Mouse (Mus musculus): ENCODE data around the gene Nacc1. TPM values are rescaled to one million over a fixed set of nuclear protein-coding genes. Genes with fewer than 3 reads are reported as not detected.

Nacc1 gene
- total RNA-seq, 1 experiment = 85.5 TPM

DNA sequence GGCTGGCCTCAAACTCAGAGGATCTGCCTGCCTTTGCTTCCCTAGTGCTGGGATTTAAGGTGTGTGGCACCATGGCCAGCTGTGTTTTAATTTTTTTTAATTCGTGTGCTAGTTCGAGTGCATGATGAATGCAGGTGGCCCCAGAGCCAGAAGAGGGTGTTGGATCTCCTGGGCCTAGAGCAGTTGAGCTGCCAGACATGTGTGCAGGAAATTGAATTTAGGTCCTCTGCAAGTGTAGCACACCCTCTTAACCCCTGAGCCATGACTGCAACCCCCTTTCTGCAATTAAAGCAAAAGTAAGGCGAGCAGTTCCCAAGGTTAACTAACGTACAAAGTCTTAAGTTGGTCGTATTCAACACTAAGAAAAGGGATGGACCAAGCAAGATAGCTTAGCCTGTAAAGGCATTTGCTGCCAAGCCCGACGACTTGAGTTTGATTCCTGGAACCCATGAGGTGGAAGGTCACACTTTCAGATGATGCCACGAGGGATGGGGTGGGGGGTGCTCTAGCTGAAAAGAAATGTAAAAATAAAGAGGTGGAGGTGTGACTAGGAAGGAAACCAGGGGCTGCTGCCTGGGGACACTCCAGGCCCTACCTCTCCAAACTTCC is 49.6 kb downstream of the Nacc1 start:
- Histone ChIP-seq H3K4me3 (ENCODE audit: insufficient read depth in 1 of 2, low read depth in 1 of 2, low read length in 2 of 2, poor library complexity in 1 of 2, severe bottlenecking in 1 of 2) (peak overlapping the region; percentile 80 to 97), H3K27ac (ENCODE audit: insufficient read depth, low read depth, low read length, poor library complexity, severe bottlenecking) (peak overlapping the region; percentile 96), H3K9ac (ENCODE audit: insufficient read depth, low read depth, low read length, poor library complexity, severe bottlenecking) (peak overlapping the region; percentile 88), H3K4me1 (ENCODE audit: control insufficient read depth in 2 of 2, insufficient read depth in 2 of 2, low read length in 2 of 2, poor library complexity in 1 of 2) (peaks cover 3 to 36% of the 10 kb centered on the region in 2 experiments; a peak in 3 of 4 replicates), H3K9me3 (ENCODE audit: control insufficient read depth, insufficient read depth, low read depth, low read length) (no peaks in the 10 kb centered on the region), H3K36me3 (ENCODE audit: control insufficient read depth, insufficient read depth, low read length, poor library complexity, severe bottlenecking) (no peaks in the 10 kb centered on the region)
- in situ Hi-C loops (cut with MboI; ENCODE audit: low sequenced_read_pairs in 2 of 2, unreplicated experiment in 2 of 2) = no loop called here
- TF ChIP-seq MAFK (IDR thresholded peaks at IDR 0.05; ENCODE audit: insufficient read depth, low read depth, low read length) (no peak), CHD2 (IDR thresholded peaks at IDR 0.05; ENCODE audit: low read depth, low read length) (no peak), ZC3H11A (IDR thresholded peaks at IDR 0.05; ENCODE audit: borderline replicate concordance, low read depth, low read length) (no peak), ZNF384 (IDR thresholded peaks at IDR 0.05; ENCODE audit: low read depth, low read length) (no peak)
- DNase-seq (ENCODE audit: low read depth, low spot score) = no peak

- Histone ChIP-seq H3K4me1 (ENCODE audit: control insufficient read depth in 2 of 2, insufficient read depth in 2 of 2, low read length in 2 of 2, poor library complexity in 1 of 2) (peaks cover 3 to 33% of the 10 kb centered on the region in 2 experiments; a peak in 3 of 4 replicates), H3K4me3 (ENCODE audit: insufficient read depth in 1 of 2, low read depth in 1 of 2, low read length in 2 of 2, poor library complexity in 1 of 2, severe bottlenecking in 1 of 2) (no peak overlapping the region), H3K9me3 (ENCODE audit: control insufficient read depth, insufficient read depth, low read depth, low read length) (no peaks in the 10 kb centered on the region; the same call in 1 of the 2 replicates), H3K9ac (ENCODE audit: insufficient read depth, low read depth, low read length, poor library complexity, severe bottlenecking) (no peak overlapping the region), H3K36me3 (ENCODE audit: control insufficient read depth, insufficient read depth, low read length, poor library complexity, severe bottlenecking) (no peaks in the 10 kb centered on the region), H3K27ac (ENCODE audit: insufficient read depth, low read depth, low read length, poor library complexity, severe bottlenecking) (no peak overlapping the region)
- DNase-seq (ENCODE audit: low read depth, low spot score) = no peak
- in situ Hi-C loops (cut with MboI; ENCODE audit: low sequenced_read_pairs in 2 of 2, unreplicated experiment in 2 of 2) = no loop called here
- TF ChIP-seq ZNF384 (IDR thresholded peaks at IDR 0.05; ENCODE audit: low read depth, low read length) = no peak
- no peak for TF ChIP-seq HCFC1 (IDR thresholded peaks at IDR 0.05; ENCODE audit: borderline replicate concordance, insufficient read depth, low read length)
- TF ChIP-seq ZC3H11A (IDR thresholded peaks at IDR 0.05; ENCODE audit: borderline replicate concordance, low read depth, low read length) = no peak
- no peak for TF ChIP-seq MAFK (IDR thresholded peaks at IDR 0.05; ENCODE audit: insufficient read depth, low read depth, low read length)
- TF ChIP-seq CHD2 (IDR thresholded peaks at IDR 0.05; ENCODE audit: low read depth, low read length) = no peak
Observed at GRCm38 (mm10) chr8:84636051-84636691, 51.5 kb downstream of the Nacc1 start.

DNA sequence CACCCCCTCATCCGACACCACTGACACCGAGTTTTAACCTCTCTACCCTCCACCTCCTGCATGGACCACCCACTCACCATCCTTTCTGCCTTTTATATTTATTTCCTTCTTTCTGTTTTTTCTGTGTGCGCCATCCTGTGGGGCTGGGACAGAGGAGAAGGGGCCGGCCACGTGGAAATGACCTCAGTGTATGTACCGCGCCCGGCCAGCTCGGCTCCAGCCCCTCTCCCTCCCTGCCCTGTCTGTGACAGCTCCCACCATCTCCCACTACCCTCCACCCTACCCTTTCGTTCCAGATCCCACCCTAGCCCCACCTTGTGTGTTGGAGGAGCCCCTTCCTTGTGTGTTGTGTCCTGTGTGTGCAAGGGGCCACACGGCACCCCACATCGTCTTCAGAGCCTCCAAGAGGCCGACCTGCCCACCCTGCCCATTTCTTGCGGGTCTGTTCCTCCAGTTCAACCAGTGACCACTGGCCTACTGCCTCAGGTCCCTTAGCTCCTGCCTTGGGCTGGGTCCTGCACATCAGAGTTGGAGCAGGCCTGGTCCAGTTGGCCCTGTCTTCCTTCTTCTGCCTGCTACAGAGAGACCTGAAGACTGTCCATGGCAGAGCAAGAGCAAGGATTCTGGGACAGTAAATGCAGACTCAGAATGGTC is 52.1 kb downstream of the Nacc1 start:
- H3K9ac ChIP-seq (ENCODE audit: insufficient read depth, low read depth, low read length, poor library complexity, severe bottlenecking) = no peak overlapping the region
- no peaks in the 10 kb centered on the region for H3K36me3 ChIP-seq (ENCODE audit: control insufficient read depth, insufficient read depth, low read length, poor library complexity, severe bottlenecking)
- H3K4me3 ChIP-seq (ENCODE audit: insufficient read depth in 1 of 2, low read depth in 1 of 2, low read length in 2 of 2, poor library complexity in 1 of 2, severe bottlenecking in 1 of 2) = no peak overlapping the region
- no peak for TF ChIP-seq CHD2 (IDR thresholded peaks at IDR 0.05; ENCODE audit: low read depth, low read length)
- no peak for TF ChIP-seq HCFC1 (IDR thresholded peaks at IDR 0.05; ENCODE audit: borderline replicate concordance, insufficient read depth, low read length)
- no peak for TF ChIP-seq ZNF384 (IDR thresholded peaks at IDR 0.05; ENCODE audit: low read depth, low read length)
- no peak for TF ChIP-seq MAFK (IDR thresholded peaks at IDR 0.05; ENCODE audit: insufficient read depth, low read depth, low read length)
- no peak for TF ChIP-seq ZC3H11A (IDR thresholded peaks at IDR 0.05; ENCODE audit: borderline replicate concordance, low read depth, low read length)
- no peaks in the 10 kb centered on the region; the same call in 1 of the 2 replicates for H3K9me3 ChIP-seq (ENCODE audit: control insufficient read depth, insufficient read depth, low read depth, low read length)
- peaks cover 3 to 33% of the 10 kb centered on the region in 2 experiments; a peak in 2 of 4 replicates for H3K4me1 ChIP-seq (ENCODE audit: control insufficient read depth in 2 of 2, insufficient read depth in 2 of 2, low read length in 2 of 2, poor library complexity in 1 of 2)
- in situ Hi-C loops (cut with MboI; ENCODE audit: low sequenced_read_pairs in 2 of 2, unreplicated experiment in 2 of 2) = no loop called here
- DNase-seq (ENCODE audit: low read depth, low spot score) = no peak
- H3K27ac ChIP-seq (ENCODE audit: insufficient read depth, low read depth, low read length, poor library complexity, severe bottlenecking) = no peak overlapping the region

GRCm38 (mm10) chr8:84634849-84635304 is 52.8 kb downstream of the Nacc1 start:
- no peak overlapping the region for H3K4me3 ChIP-seq (ENCODE audit: insufficient read depth in 1 of 2, low read depth in 1 of 2, low read length in 2 of 2, poor library complexity in 1 of 2, severe bottlenecking in 1 of 2)
- no peaks in the 10 kb centered on the region for H3K36me3 ChIP-seq (ENCODE audit: control insufficient read depth, insufficient read depth, low read length, poor library complexity, severe bottlenecking)
- no peak overlapping the region for H3K9ac ChIP-seq (ENCODE audit: insufficient read depth, low read depth, low read length, poor library complexity, severe bottlenecking)
- no peaks in the 10 kb centered on the region; the same call in 1 of the 2 replicates for H3K9me3 ChIP-seq (ENCODE audit: control insufficient read depth, insufficient read depth, low read depth, low read length)
- no peak for DNase-seq (ENCODE audit: low read depth, low spot score)
- H3K27ac ChIP-seq (ENCODE audit: insufficient read depth, low read depth, low read length, poor library complexity, severe bottlenecking) = no peak overlapping the region
- H3K4me1 ChIP-seq (ENCODE audit: control insufficient read depth in 2 of 2, insufficient read depth in 2 of 2, low read length in 2 of 2, poor library complexity in 1 of 2) = peaks cover 3 to 31% of the 10 kb centered on the region in 2 experiments; a peak in 2 of 4 replicates
- in situ Hi-C loops (cut with MboI; ENCODE audit: low sequenced_read_pairs in 2 of 2, unreplicated experiment in 2 of 2) = no loop called here
- TF ChIP-seq MAFK (IDR thresholded peaks at IDR 0.05; ENCODE audit: insufficient read depth, low read depth, low read length) (no peak), ZNF384 (IDR thresholded peaks at IDR 0.05; ENCODE audit: low read depth, low read length) (no peak), ZC3H11A (IDR thresholded peaks at IDR 0.05; ENCODE audit: borderline replicate concordance, low read depth, low read length) (no peak), HCFC1 (IDR thresholded peaks at IDR 0.05; ENCODE audit: borderline replicate concordance, insufficient read depth, low read length) (no peak), CHD2 (IDR thresholded peaks at IDR 0.05; ENCODE audit: low read depth, low read length) (no peak)

Measured in ES-E14 (cell line).